In the genomic region with DNA sequence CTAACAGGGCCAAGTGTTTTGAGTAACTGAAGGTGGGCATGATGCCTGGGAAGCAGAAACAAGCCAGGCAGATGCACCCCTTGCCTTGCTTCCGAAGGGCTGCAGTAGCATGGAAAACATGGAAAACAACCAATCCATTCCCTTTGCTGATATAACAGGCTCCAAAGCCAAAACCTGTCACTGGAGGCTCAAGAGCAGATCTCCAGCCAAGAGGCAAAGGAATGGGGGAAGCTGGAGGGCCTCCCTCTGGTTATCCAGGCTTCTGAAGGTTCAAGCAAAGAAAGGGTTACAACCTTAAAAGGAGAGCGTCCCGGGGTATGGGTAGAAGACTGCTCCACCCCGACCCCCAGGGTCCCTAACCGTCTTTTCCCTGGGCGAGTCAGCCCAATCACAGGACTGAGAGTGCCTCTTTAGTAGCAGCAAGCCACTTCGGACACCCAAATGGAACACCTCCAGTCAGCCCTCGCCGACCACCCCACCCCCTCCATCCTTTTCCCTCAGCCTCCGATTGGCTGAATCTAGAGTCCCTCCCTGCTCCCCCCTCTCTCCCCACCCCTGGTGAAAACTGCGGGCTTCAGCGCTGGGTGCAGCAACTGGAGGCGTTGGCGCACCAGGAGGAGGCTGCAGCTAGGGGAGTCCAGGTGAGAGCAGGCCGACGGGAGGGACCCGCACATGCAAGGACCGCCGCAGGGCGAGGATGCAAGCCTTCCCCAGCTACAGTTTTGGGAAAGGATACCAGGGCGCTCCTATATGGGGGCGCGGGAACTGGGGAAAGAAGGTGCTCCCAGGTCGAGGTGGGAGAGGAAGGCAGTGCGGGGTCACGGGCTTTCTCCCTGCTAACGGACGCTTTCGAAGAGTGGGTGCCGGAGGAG, we compare ENCODE assay signal across 9 mouse cellular contexts. TPM values are rescaled to one million over a fixed set of nuclear protein-coding genes. Genes with fewer than 3 reads are reported as not detected.
DNase-seq lines count a peak whose midpoint lies in the region; ATAC-seq and TF ChIP-seq lines count a peak whose summit lies in the region.
"Had no signal": no experiment of that assay in that cellular context is flagged by ENCODE, and none has a peak within 500 bp of the region (broad histone marks: within the 10 kb centered on the region; RNA-seq: fewer than 3 reads in every experiment).

A gene (plus strand): TSS at position 549 of the 872 bp plus-strand sequence.

- H3K4me2 ChIP-seq in lung, embryonic 14.5 days, result peak within 1 kb of the TSS; percentile 39
- peak within 1 kb of the TSS; percentile 84 for H3K4me2 ChIP-seq in hindbrain, embryonic 15.5 days
- peak within 1 kb of the TSS; percentile 70 for H3K4me2 ChIP-seq in midbrain, embryonic 13.5 days (replicated peaks)
- peak within 1 kb of the TSS; percentile 52 for H3K4me2 ChIP-seq in stomach, postnatal 0 days (replicated peaks; ENCODE audit: low read depth)

- peak within 1 kb of the TSS; percentile 7 for H3K4me3 ChIP-seq in lung, embryonic 14.5 days (ENCODE audit: low read depth, low read length)
- peak within 1 kb of the TSS; percentile 48 for H3K4me3 ChIP-seq in hindbrain, embryonic 15.5 days
- peak within 1 kb of the TSS; percentile 80 for H3K4me3 ChIP-seq in left cerebral cortex, adult 2 months
- H3K4me3 ChIP-seq in midbrain, embryonic 13.5 days (replicated peaks), result peak within 1 kb of the TSS; percentile 41
- peak within 1 kb of the TSS; percentile 32 for H3K4me3 ChIP-seq in stomach, postnatal 0 days (ENCODE audit: low read depth, low read length)

- H3K27ac ChIP-seq in lung, embryonic 14.5 days (ENCODE audit: low read depth), result no peak within 1 kb of the TSS
- no peak within 1 kb of the TSS for H3K27ac ChIP-seq in hindbrain, embryonic 15.5 days (replicated peaks)
- H3K27ac ChIP-seq in left cerebral cortex, adult 2 months, result peak within 1 kb of the TSS; percentile 98
- no peak within 1 kb of the TSS for H3K27ac ChIP-seq in midbrain, embryonic 13.5 days
- H3K27ac ChIP-seq in stomach, postnatal 0 days (replicated peaks), result no peak within 1 kb of the TSS

- peak; percentile 62 for DNase-seq in lung, embryonic 14.5 days
- no peak for DNase-seq in lung, postnatal 36 days
- peak; percentile 72 to 76 for DNase-seq in cerebellum, postnatal 25 days
- peak; percentile 26 for DNase-seq in gastrocnemius, adult 18-20 months (ENCODE audit: low spot score)
- DNase-seq in left cerebral cortex, adult 2 months (ENCODE audit: extremely low spot score in 1 of 2, low spot score in 2 of 2), result peak; percentile 79 to 82
- peak; percentile 34 for DNase-seq in stomach, postnatal 0 days (ENCODE audit: low spot score)

- no peak for TF ChIP-seq EP300 in stomach, postnatal 0 days (optimal IDR thresholded peaks at IDR 0.05)

- no peaks in the 10 kb centered on the region for H3K4me1 ChIP-seq in lung, embryonic 14.5 days (ENCODE audit: insufficient read depth)
- peaks cover 18% of the 10 kb centered on the region for H3K4me1 ChIP-seq in hindbrain, embryonic 15.5 days (replicated peaks)
- peaks cover 17% of the 10 kb centered on the region for H3K4me1 ChIP-seq in midbrain, embryonic 13.5 days (replicated peaks)
- no peaks in the 10 kb centered on the region for H3K4me1 ChIP-seq in stomach, postnatal 0 days (replicated peaks; ENCODE audit: control insufficient read depth, insufficient read depth)

- ATAC-seq in lung, embryonic 14.5 days (ENCODE audit: insufficient read depth), result peak; percentile 44; the same call in 1 of the 2 replicates
- ATAC-seq in hindbrain, embryonic 15.5 days (ENCODE audit: low FRiP score, low read depth), result peak; percentile 85
- peak; percentile 43 for ATAC-seq in midbrain, embryonic 13.5 days
- ATAC-seq in stomach, postnatal 0 days (ENCODE audit: low FRiP score, low TSS enrichment), result peak; percentile 55; the same call in 1 of the 2 replicates

- WGBS in lung, embryonic 14.5 days, result 1% methylated on average over 30 of the region's 30 CpGs
- WGBS in hindbrain, embryonic 15.5 days, result 1% methylated on average over 30 of the region's 30 CpGs
- WGBS in midbrain, embryonic 13.5 days, result under 1% methylated on average over 30 of the region's 30 CpGs
- WGBS in stomach, postnatal 0 days, result 2% methylated on average over 30 of the region's 30 CpGs

- no peaks in the 10 kb centered on the region for H3K36me3 ChIP-seq in lung, embryonic 14.5 days (ENCODE audit: insufficient read depth)
- no peaks in the 10 kb centered on the region for H3K36me3 ChIP-seq in hindbrain, embryonic 15.5 days
- no peaks in the 10 kb centered on the region for H3K36me3 ChIP-seq in midbrain, embryonic 13.5 days
- no peaks in the 10 kb centered on the region for H3K36me3 ChIP-seq in stomach, postnatal 0 days (ENCODE audit: control insufficient read depth, insufficient read depth, low read length)
- H3K36me3 ChIP-seq: G1E had no signal

- intact Hi-C loops in left cerebral cortex, adult 2 months (cut with DNase I), result loop anchor here (2.0 to 5.0 kb wide), 3 partner anchors 24 to 44 kb away; a partner anchor contains a TSS

- no peaks in the 10 kb centered on the region for H3K9me3 ChIP-seq in lung, embryonic 14.5 days (ENCODE audit: low read depth, low read length)
- H3K9me3 ChIP-seq in hindbrain, embryonic 15.5 days, result no peaks in the 10 kb centered on the region
- H3K9me3 ChIP-seq in midbrain, embryonic 13.5 days, result no peaks in the 10 kb centered on the region
- H3K9me3 ChIP-seq in stomach, postnatal 0 days (ENCODE audit: control insufficient read depth, low read length), result no peaks in the 10 kb centered on the region
- H3K9me3 ChIP-seq: G1E had no signal

- no peak for TF ChIP-seq CTCF in lung, embryonic 14.5 days (IDR thresholded peaks at IDR 0.05; ENCODE audit: low read depth)
- TF ChIP-seq CTCF in left cerebral cortex, adult 2 months (IDR thresholded peaks at IDR 0.05), result no peak; the same call in 1 of the 2 replicates
- no peak for TF ChIP-seq CTCF in stomach, postnatal 0 days (IDR thresholded peaks at IDR 0.05; ENCODE audit: low read depth)

- peaks cover 36% of the 10 kb centered on the region for H3K27me3 ChIP-seq in lung, embryonic 14.5 days (ENCODE audit: insufficient read depth, low read length)
- H3K27me3 ChIP-seq in hindbrain, embryonic 15.5 days, result peaks cover 27% of the 10 kb centered on the region
- peaks cover 49% of the 10 kb centered on the region for H3K27me3 ChIP-seq in midbrain, embryonic 13.5 days
- no peaks in the 10 kb centered on the region; the same call in 1 of the 2 replicates for H3K27me3 ChIP-seq in stomach, postnatal 0 days (ENCODE audit: control insufficient read depth, insufficient read depth, low read length)

- no peak within 1 kb of the TSS; the same call in 1 of the 2 replicates for H3K9ac ChIP-seq in lung, embryonic 14.5 days
- H3K9ac ChIP-seq in hindbrain, embryonic 15.5 days, result peak within 1 kb of the TSS; percentile 44
- H3K9ac ChIP-seq in midbrain, embryonic 13.5 days (replicated peaks), result peak within 1 kb of the TSS; percentile 58
- H3K9ac ChIP-seq in stomach, postnatal 0 days (ENCODE audit: low read length), result peak within 1 kb of the TSS; percentile 13; the same call in 1 of the 2 replicates

RNA-seq across cellular contexts. Expression of the gene that starts here (rescaled TPM):
- 0.46 and 0.70 TPM in 2 replicates for polyA plus RNA-seq in lung, embryonic 14.5 days (2014; fragmentation: Nextera tagmentation; extraction: Ambion mirVana)
- 10 to 100 TPM in 1 of 2 experiments, 1 to 10 TPM in 1; 7.9 to 10.5 TPM for total RNA-seq in gastrocnemius, adult 18-20 months (2021)
- polyA plus RNA-seq in hindbrain, embryonic 15.5 days (2015; fragmentation: Nextera tagmentation; extraction: Ambion mirVana), result 7.2 and 8.2 TPM in 2 replicates
- total RNA-seq in left cerebral cortex, adult 2 months (2021), result 100 to 1,000 TPM; 838 to 856 TPM
- polyA plus RNA-seq in midbrain, embryonic 13.5 days (2015; fragmentation: Nextera tagmentation; extraction: Ambion mirVana), result 0.30 and 0.52 TPM in 2 replicates
- polyA plus RNA-seq in stomach, postnatal 0 days (2015; fragmentation: Nextera tagmentation; extraction: Ambion mirVana), result 4.2 and 4.5 TPM in 2 replicates
- total RNA-seq: G1E had no signal
- polyA plus RNA-seq: G1E had no signal

Comparison
In these comparisons a context has a peak if more than half of its experiments do, and no peak if none do; other contexts are left out.
1. RNA of the gene that starts here (total RNA-seq): 838 to 856 TPM in left cerebral cortex, adult 2 months; 7.9 to 10.5 TPM in gastrocnemius, adult 18-20 months; every median in the first group is over 10 times any median in the second.
2. Peak in DNase-seq, ATAC-seq, H3K4me3 ChIP-seq and H3K4me2 ChIP-seq in lung, embryonic 14.5 days; RNA of the gene not detected or under 1 TPM.
3. Peak in ATAC-seq, H3K4me3 ChIP-seq, H3K9ac ChIP-seq and H3K4me2 ChIP-seq in midbrain, embryonic 13.5 days; RNA of the gene not detected or under 1 TPM.
4. H3K4me3 ChIP-seq: peak in every context shown above with its lines; median percentile 80 in left cerebral cortex, adult 2 months; 48 in hindbrain, embryonic 15.5 days; 41 in midbrain, embryonic 13.5 days; 32 in stomach, postnatal 0 days; 7 in lung, embryonic 14.5 days.
5. Peak in every context shown above with its lines, with median percentiles within 50 percentile points of each other: ATAC-seq and H3K4me2 ChIP-seq.